Mouse (Mus musculus) megakaryocyte, embryonic 14.5 days (primary cell): ENCODE measurements around the gene Smc6. TPM values are rescaled to one million over a fixed set of nuclear protein-coding genes. Genes with fewer than 3 reads are reported as not detected.

Source experiments
- H3K27me3 ChIP-seq: replicated peaks from 2 replicates; pipeline ENCODE3; 2012; ENCODE audit warnings: inconsistent platforms
- H3K36me3 ChIP-seq: replicated peaks from 2 replicates; pipeline ENCODE3; 2012; ENCODE audit warnings: low read length, inconsistent platforms, mixed read lengths
- H3K4me1 ChIP-seq: 2 replicates; pipeline ENCODE4 v1.6.1; 2012; ENCODE audit warnings: inconsistent platforms
- H3K4me3 ChIP-seq: replicated peaks from 2 replicates; pipeline ENCODE3; 2012; ENCODE audit warnings: moderate library complexity, mild to moderate bottlenecking, inconsistent platforms
- H3K9me3 ChIP-seq: 2 replicates; pipeline ENCODE4 v1.6.1; 2012; ENCODE audit warnings: inconsistent platforms
- FLI1 ChIP-seq: IDR thresholded peaks from 2 replicates; pipeline ENCODE4 v1.6.1; 2012; ENCODE audit warnings: low read length, inconsistent platforms, mixed read lengths
- GATA1 ChIP-seq: IDR thresholded peaks from 3 replicates; pipeline ENCODE4 v1.6.1; 2012; ENCODE audit warnings: mixed read lengths, low read length, inconsistent platforms, borderline replicate concordance
- polyA plus RNA-seq: library from polyadenylated mRNA; stranded (reverse); fragments of >175 nt; gene quantifications from 2 replicates; pipeline ENCODE4 v1.2.3, GENCODE M21; 2012; ENCODE audit warnings: low replicate concordance; ENCODE audit not compliant: insufficient read depth

The Smc6 gene
- 21.8 TPM in 1 of 2 replicates, not detected in the other for polyA plus RNA-seq

DNA sequence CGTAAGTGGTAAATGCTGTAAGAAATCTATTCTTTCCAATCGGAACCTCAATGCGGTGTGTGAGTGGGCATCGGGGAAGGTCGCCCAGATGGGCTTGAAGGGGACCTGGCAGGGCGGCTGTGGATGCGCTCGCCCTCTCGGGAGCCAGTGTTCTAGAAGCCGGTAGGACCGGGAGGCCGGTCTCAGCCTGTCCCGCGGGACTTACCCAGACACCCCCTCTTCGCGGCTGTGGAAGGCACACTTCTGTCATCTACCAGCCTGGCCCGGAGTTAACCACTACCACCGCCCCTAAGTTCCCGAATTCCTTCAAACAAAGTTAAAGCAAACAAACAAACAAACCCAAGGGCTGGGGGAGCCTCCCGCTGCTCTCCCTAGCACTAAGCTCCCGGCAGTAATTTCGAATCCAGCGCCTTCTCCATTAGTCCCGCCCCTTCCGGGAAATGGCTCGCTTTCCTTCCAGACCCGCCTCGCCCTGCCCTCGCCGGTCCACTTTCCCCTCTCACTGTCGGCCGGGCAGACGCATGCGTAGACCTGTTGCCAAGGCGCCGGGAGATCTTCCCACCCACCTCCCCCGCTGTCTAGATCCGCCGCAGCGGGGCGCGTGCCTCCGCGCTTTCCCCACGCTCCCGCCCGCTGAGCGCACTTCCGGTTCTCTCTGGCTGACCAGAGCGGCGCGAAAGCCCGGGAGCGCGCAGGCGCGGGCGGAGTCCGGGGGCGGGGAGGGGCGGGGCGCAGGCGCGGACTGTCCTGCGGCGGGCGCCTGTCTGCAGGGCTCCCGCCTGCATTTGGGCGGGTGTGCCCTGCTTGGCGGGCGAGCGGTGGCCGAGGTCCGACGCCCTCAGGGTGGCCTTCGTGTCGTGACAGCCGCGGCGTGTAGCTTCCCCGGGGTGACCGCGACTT lies at the start of gene Smc6, which contains the start of gene Gen1:
Gene Smc6 (plus strand): TSS at position 505 of the 900 bp plus-strand sequence.
Gene Gen1 (minus strand): TSS at position 420 of the 900 bp plus-strand sequence.
- Histone ChIP-seq H3K36me3 (peaks cover 1% of the 10 kb centered on the region), H3K4me1 (peaks cover 37% of the 10 kb centered on the region), H3K9me3 (no peaks in the 10 kb centered on the region), H3K4me3 (peak within 1 kb of the TSS; percentile 98), H3K27me3 (no peaks in the 10 kb centered on the region)
- TF ChIP-seq FLI1: peak; percentile 62; the same call in 1 of the 2 replicates
- no peak for TF ChIP-seq GATA1

DNA sequence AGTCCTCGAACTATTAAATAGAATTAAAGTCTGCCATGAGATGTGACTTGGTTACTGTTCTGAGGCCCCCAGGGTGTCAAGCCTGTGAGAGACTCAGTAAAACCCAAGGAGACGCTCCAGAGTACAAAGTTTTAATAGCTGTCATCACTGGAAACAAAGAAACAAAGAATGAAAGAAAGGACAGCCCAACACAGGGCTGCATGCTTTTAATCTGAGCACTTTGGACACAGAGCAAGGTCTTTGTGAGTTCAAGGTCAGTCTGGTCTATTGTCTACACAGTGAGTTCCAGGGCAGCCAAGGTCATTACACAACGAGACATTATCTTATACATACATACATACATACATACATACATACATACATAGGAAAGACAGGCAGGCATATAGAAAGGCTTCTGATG lies 49.2 kb upstream of the Smc6 start:
- TF ChIP-seq FLI1 (no peak), GATA1 (no peak)
- no peak overlapping the region for H3K4me3 ChIP-seq
- no peaks in the 10 kb centered on the region for H3K27me3 ChIP-seq
- H3K9me3 ChIP-seq: no peaks in the 10 kb centered on the region
- H3K4me1 ChIP-seq: no peaks in the 10 kb centered on the region
- H3K36me3 ChIP-seq: no peaks in the 10 kb centered on the region

DNA sequence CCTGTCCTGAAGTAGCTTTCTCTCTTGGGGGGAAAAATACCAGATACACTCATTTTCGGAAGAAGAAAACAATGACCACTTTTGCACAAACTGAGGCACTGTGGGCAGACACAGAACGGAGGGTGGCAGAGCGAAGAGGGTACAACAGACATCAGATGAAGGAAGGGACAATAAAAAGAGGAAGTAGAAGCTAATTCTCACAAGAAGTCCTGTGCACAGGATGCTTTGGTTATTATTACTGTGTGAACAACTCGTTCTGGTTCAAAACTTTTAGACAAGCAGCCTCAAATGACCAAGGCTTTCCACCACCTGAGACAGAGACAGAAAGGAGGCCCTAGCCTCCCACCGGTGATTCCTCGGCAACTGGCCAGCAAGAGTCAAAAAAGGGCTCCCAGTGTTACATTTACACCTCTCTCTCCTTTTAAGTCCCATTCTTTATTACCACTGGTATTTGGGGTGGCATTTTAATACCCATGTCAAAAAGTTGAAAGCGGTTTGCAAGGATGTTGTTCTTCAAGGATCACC lies 47.9 kb upstream of the Smc6 start:
- H3K4me3 ChIP-seq: no peak overlapping the region
- no peaks in the 10 kb centered on the region for H3K36me3 ChIP-seq
- peaks cover 5% of the 10 kb centered on the region; the same call in 1 of the 2 replicates for H3K4me1 ChIP-seq
- H3K9me3 ChIP-seq: no peaks in the 10 kb centered on the region
- H3K27me3 ChIP-seq: no peaks in the 10 kb centered on the region
- TF ChIP-seq GATA1 (no peak), FLI1 (no peak)

DNA sequence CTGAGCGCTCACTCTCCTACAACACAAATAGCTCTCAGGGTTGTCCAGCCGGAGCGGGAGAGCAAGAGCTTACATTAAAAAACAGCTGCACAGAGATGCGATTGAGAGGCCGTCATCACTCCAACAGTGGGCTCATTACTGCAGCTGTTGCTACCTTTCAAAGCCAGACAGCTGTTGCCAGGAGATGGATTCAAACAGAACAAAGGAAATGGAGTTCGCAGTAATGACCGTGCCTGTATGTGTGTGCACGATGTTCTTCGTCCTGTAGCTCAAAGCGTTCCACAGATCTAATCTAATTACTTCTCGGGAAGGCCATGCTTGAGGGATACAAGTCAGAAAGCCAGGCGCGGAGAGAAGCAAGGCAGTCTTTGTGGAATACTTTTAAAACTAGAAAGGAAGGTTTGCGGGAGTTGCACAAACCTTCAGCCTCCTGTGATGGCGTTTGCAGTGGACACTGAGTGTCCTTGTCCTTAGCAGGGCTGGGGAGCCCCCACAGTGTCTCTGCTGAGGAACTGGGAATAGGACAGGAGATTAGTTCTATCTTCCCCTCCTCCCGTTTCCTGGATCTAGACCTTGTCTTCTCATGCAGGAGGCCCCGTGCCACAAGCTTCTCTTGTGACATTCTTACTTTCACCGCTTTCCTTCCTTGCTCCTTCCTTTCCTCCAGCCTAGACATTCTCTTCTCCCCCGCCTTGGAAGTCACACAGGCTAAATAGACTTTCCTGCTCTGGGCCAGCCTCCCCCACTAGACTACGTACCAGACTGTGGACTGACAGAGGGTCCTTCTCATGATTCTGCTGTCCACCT lies 44.0 kb upstream of the Smc6 start:
- peaks cover 3% of the 10 kb centered on the region for H3K27me3 ChIP-seq
- TF ChIP-seq GATA1: no peak
- no peak for TF ChIP-seq FLI1
- H3K4me3 ChIP-seq: no peak overlapping the region
- H3K9me3 ChIP-seq: no peaks in the 10 kb centered on the region
- H3K4me1 ChIP-seq: peaks cover 5% of the 10 kb centered on the region; the same call in 1 of the 2 replicates
- no peaks in the 10 kb centered on the region for H3K36me3 ChIP-seq

DNA sequence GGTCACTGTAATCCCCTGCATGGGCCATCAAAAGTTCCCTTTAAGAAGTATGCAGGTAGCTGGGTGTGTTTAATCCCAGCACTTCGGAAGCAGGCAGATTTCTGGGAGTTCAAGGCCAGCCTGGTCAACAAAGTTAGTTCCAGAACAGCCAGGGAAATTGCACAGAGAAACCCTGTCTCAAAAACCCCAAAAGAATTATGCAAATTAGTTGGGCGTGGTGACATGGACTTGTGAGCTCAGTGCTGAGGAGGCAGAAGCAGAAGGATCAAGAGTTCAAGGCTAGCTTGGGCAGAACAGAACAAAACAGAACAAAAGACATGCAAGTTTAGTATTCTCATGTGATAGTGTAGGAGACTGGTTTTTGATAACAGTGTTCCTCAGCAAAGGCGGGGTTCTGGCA lies 43.1 kb upstream of the Smc6 start:
- no peak overlapping the region for H3K4me3 ChIP-seq
- no peak for TF ChIP-seq GATA1
- no peak for TF ChIP-seq FLI1
- H3K4me1 ChIP-seq: peaks cover 5% of the 10 kb centered on the region; the same call in 1 of the 2 replicates

DNA sequence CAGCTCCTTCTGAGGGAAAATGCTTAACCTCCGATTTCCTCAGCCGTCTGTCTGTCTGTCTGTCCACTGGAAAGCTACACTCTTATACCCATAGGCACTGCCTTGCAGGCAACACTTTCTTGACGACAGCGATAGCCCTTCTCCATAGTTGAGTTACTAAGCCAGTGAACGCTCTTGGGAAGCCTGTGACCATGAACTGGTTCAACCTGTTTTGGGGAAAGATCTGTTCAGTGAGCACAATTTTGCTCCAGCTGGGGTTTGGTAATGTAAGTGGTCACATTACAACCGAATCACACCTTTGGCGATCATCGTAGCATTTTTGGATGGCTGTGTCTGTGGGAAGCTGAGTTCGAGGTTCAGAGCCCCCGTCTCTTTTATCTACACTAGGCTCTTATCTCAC lies 42.6 kb upstream of the Smc6 start:
- Histone ChIP-seq H3K4me1 (peaks cover 5% of the 10 kb centered on the region; the same call in 1 of the 2 replicates), H3K36me3 (no peaks in the 10 kb centered on the region), H3K27me3 (peaks cover 3% of the 10 kb centered on the region), H3K9me3 (no peaks in the 10 kb centered on the region), H3K4me3 (no peak overlapping the region)
- TF ChIP-seq GATA1 (no peak), FLI1 (no peak)

More for the DNA sequence above, 43.1 kb upstream of the Smc6 start:
- Histone ChIP-seq H3K9me3 (no peaks in the 10 kb centered on the region), H3K36me3 (no peaks in the 10 kb centered on the region), H3K27me3 (peaks cover 3% of the 10 kb centered on the region)

DNA sequence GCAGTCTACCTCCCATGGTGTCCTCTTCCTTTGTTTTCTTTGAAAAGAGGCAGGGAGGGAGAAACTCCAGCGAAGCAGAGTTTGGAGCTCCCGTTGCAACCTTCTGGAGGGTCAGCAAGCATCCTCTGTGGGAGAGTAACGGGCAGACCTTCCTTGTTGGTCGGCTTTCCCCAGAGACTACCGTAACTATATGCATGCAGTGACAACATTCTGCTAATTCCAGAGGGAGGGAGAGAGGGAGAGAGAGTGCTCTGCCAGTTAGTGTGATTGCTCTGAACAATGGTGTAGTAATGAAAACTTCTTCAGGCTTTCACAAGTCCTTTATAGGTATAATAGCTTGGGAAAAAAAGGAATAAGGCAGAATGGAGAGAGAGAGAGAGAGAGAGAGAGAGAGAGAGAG lies 41.0 kb upstream of the Smc6 start:
- no peak for TF ChIP-seq FLI1
- TF ChIP-seq GATA1: no peak

DNA sequence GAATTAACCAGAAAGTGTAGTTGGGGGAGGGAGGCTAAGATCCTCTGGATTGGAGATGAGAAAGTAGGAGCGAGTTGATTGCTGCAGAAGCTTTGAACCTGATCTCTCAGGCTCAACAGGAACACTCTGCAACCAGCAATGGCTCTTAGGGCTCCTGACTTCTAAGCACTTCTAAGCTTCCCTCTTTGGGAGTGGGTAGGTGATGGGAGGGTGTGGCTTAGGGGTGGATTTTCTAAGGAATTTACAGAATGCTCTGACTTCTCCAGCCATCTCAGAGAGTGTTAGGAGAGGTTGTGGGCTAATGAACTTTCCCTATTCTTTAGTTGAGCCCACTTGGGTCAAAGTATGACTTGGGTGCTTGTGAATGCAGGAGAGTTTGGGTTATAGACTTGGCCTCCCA lies 39.6 kb upstream of the Smc6 start:
- H3K9me3 ChIP-seq: no peaks in the 10 kb centered on the region
- peaks cover 3% of the 10 kb centered on the region for H3K27me3 ChIP-seq
- no peak for TF ChIP-seq FLI1
- no peak for TF ChIP-seq GATA1
- peaks cover 14% of the 10 kb centered on the region for H3K4me1 ChIP-seq
- H3K36me3 ChIP-seq: no peaks in the 10 kb centered on the region
- H3K4me3 ChIP-seq: no peak overlapping the region

More for the DNA sequence above, 41.0 kb upstream of the Smc6 start:
- no peaks in the 10 kb centered on the region for H3K36me3 ChIP-seq
- peaks cover 5% of the 10 kb centered on the region; the same call in 1 of the 2 replicates for H3K4me1 ChIP-seq
- peaks cover 3% of the 10 kb centered on the region for H3K27me3 ChIP-seq
- H3K4me3 ChIP-seq: no peak overlapping the region
- H3K9me3 ChIP-seq: no peaks in the 10 kb centered on the region

DNA sequence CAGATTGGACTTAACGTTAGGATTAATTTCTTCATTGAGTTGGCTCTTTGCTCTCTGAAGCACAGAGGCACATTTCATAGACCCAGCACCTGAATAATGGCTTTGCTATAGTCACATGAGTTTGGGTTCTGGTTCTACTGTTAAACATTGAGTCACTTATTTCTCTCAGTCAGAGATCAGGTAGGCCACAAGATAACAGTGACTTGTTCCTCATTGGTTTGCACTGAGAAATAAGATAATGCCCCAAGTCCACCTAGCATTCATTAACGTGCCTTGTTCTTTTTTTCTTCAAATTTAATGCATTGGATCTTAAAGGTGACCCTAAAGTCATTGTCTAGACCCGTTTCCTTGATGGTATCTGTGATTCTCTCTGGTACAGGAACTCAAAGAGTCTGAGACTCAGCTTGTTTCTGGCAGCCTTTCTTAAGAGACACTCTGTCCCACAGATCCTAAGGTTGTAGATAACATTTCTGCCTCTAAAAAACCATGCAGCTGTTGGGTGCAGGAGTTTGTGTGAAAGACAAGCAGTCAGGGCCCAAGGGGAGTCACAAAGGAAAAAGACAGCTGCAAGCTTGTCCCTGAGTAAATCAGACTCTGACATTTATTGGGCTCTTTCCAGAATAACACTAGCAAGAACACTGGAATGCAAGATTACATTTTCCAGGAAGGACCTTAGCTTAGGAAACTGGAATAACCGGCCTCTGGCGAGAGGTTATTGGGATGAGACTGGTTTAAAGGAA lies 39.0 kb upstream of the Smc6 start:
- peaks cover 14% of the 10 kb centered on the region for H3K4me1 ChIP-seq
- no peaks in the 10 kb centered on the region for H3K36me3 ChIP-seq
- H3K4me3 ChIP-seq: no peak overlapping the region
- H3K9me3 ChIP-seq: no peaks in the 10 kb centered on the region
- peaks cover 3% of the 10 kb centered on the region for H3K27me3 ChIP-seq
- TF ChIP-seq GATA1: no peak
- no peak for TF ChIP-seq FLI1
